Mouse (Mus musculus) megakaryocyte, embryonic 14.5 days (primary cell): ENCODE data around the gene Baz1b.

Source experiments
- FLI1 ChIP-seq: IDR thresholded peaks from 2 replicates; pipeline ENCODE4 v1.6.1; 2012; ENCODE audit warnings: low read length, inconsistent platforms, mixed read lengths
- GATA1 ChIP-seq: IDR thresholded peaks from 3 replicates; pipeline ENCODE4 v1.6.1; 2012; ENCODE audit warnings: mixed read lengths, low read length, inconsistent platforms, borderline replicate concordance

DNA sequence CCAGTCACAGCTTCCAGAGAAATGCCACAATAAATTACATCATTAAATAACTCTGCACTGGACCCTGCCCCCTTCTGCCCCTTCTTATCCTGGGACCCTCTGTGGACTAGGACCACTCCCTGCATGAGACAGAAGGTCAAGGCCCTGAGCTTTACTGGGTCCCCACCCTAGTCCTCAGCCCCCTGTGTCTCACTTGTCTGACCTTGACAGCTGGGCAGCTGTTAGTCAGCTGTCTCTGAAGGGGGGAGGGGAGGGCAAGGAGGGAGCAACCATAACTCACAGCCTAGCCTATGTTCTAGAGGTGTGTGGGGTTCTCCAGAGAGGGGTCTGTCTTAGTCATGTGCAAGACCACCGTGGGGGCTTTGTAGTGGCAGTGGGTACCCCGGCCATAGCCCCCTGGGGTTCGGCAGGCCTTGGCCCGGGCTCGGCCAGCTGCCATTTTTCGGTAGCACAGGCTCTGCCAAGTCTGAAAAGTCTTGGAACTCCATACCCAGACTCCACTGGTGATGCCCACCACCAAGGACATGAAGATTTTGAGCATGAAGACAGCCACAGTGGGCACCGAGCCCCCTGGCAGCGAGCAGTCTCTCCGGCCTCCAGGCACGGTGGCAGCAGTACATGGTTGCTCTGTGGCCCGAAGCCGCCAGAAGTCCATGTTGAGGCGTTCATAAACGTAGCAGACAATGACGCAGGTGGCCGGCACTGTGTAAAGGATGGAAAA is 62.1 kb downstream of the Baz1b start:
- TF ChIP-seq FLI1 (no peak), GATA1 (no peak)
